Mouse (Mus musculus) urinary bladder, postnatal 36 days (tissue): ENCODE results near the gene Creg2.
"Not testable (repeated sequence)": the region's sequence is repeated elsewhere in the genome, so short reads cannot be mapped to it uniquely, and the experiment has no call there.

Experiments
- DNase-seq, 2 experiments: peaks; one replicate each; pipeline ENCODE4 v3.0.0; 2022; ENCODE audit warnings: low spot score in 2 of 2, mixed read lengths in 1 of 2

The Creg2 gene

DNA sequence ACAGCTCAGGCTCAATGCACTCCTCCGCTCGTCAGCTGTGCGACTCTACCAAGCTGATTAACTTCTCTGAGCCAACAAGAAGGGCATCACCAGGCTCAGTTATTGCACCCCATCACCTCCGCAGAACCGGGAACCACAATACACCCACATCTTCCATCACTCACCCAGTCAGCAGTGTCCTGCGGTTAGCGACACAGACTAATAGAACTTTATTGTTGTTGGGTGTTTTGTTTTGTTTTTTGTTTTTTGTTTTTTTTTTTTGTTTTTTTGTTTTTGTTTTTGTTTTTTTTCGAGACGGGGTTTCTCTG lies at the start of gene Creg2:
Gene Creg2, minus strand, starts transcription at position 234 of the 308 bp plus-strand sequence.
- no peak for DNase-seq

DNA sequence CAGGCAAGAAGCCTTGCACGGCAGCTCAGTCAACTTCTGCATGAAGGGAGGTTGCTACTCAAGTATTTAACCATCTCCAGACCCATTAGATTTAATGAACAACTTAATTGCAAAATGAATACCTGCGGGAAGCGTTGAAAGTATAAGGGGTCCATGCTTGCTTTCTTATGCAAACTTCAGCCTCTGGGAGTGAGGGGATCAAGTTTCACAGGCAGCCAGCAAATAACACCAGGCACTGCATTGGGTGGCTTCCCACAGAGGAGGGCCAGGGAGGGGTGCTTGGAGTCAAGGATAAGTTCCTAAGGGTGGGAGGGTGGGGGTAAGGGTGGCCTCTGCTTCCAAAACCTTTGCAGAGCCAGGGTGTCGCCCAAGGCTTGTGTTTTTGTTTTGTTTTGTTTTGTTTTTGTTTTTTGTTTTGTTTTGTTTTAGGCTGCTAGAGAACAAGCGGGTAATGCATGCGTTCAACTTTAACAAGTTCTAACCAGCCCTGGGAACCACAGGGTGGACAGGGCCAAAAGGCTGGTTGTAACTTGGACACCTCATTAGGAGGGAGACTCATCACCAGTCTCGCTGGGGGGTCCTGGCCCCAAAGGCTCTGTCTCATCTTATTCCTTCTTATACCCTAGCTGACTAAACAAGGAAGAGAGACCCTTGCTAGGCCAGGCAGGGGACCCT lies 49.5 kb upstream of the Creg2 start:
- no peak for DNase-seq

DNA sequence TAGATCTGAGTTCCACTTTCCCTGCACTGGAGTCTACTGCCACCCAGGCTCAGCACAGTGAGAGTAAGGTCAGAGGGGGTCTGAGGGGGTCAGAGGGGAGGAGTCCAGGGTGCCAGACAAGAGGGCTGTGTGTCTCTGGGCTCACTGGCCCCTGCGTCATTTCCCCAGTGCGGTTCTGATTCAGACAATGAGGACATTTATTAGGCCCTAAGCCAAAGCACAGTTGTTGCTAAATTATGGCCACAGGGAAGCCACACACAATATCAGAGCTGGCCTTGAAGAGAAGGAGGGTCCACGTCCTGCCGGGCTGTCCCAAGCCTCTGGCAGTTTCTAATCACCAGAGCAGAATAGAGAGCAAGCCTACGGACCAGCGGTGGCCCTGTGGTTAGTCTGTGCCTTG lies 47.2 kb upstream of the Creg2 start:
- no peak for DNase-seq

DNA sequence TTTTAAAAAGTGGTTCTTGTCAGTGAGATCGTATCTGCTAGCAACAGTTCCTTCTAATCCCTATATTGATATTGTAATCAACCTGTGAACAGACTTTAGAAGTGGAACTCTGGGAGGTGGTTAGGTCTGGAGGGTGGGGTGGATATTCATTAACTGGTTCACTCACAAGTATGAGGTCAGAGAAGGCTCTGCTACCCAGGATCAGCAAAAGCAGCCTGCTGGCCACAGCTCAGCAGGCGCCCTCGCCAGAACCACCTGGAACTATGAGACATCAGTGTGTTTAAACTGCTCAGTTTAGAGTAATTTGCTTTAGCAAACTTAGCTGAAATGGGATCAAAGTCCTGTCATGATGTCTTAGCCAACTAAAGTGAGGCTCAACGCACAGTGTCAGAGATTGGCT lies 43.9 kb upstream of the Creg2 start:
- no peak for DNase-seq

DNA sequence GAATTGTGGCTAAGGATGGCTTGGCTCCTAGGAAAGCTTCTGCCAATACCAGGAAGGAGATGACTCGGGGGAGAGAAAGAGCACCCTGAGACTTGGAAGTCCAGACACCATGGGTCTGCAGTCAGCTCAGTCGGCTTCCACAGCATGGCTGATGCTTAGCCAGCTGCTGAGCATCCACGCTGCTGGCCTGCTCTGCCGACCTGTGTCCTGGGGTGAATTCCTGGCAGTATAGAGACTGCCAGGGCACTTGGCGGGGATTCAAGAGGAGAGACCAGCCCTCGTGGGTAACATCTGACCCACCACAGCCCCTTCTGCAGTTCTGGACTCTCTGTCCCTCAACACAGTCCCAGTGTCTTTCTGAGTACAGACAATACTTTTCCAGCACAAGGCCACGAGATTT lies 43.5 kb upstream of the Creg2 start:
- no peak for DNase-seq

DNA sequence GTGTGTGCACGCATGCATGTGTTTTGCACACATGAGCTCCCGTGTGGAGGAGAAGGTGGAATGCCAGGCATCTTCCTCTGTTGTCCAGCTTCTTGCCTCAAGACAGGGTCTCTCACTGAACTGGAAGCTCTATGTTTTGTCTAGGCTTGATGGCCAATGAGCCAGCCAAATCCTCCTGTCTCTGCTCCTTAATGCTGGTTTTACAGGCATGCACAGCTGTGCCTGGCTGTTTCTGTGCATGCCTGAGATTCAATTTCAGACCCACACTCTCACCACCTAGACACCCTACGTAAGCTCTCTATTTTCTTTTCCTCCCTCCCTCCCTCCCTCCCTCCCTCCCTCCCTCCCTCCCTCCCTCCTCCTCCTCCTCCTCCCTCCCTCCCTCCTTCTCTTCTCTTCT lies 40.7 kb upstream of the Creg2 start:
- no peak for DNase-seq

DNA sequence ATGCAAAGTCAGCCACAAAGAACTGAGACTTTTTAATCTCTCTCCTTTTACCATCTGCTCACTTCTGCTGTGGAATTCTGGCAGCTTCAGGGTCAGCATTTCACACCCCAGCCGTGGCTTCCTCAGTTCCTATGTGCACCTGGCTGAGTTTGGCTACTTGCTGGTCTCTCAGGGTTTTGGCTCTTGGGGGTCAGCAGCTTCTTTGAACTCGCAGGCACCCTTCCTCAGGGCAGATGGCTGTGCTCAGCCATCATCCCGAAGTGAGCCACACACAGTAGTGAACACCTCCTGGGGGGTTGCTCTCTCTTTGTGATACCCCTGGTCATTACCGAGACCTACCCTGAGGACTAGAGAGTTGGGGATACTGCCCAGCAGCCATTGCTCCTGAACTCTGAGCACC lies 39.8 kb upstream of the Creg2 start:
- DNase-seq, result no peak

DNA sequence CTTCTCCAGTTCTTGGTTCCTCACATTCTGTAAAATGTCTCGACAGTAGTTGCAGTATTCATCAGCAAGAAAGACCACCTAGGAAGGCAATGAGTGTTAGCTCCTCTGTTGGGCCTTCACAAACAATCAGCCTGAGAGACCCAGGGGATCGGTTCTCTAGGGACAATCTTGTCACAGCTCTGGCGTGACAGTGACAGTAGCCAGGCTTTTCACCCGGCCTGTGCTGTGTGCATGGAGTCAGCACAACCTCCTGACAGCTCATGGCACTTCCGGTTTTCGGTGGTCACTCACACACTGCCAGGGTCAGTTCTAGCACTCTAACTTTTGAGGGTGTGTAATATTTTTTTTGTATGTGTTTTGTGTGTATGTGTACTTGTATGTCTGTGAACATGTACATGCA lies 37.3 kb upstream of the Creg2 start:
- no peak for DNase-seq

DNA sequence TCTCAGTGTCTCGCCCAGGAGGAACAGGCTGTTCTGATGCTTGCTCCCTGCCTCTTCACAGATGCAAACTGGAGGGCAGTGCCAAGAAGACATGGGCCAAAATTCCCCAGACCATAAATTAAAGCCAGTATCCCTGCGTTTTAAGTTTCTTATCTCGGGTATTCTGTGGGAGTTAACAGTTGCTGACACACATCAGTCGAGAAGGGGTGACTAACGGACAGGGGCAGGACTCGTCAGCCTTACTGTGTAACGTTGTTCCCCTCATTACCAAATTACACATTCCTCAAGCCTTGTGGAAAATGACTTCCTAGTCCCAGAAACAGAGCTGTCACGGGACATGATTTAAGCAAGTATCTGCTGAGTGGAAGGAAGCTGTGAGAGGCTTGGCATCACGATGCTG lies 36.0 kb upstream of the Creg2 start:
- no peak for DNase-seq

DNA sequence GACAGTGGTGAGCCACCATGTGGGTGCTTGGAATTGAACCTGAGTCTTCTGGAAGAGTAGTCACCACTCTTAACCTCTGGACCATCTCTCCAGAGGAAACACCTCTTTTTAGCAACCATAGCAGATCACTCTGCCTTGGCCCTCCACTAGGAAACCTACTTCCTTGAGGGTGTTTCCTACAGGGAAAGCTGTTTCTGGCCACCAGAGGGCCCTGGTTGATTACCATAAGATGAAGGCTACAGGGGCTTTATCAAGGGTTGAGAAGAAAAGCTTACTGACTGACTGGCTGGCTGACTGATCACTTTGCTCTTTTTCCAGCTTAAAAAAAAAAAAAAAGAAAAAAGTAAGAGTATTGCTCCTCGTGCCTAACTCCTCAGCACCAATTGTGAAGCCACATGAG lies 34.6 kb upstream of the Creg2 start:
- DNase-seq, result peak; percentile 67 to 78

DNA sequence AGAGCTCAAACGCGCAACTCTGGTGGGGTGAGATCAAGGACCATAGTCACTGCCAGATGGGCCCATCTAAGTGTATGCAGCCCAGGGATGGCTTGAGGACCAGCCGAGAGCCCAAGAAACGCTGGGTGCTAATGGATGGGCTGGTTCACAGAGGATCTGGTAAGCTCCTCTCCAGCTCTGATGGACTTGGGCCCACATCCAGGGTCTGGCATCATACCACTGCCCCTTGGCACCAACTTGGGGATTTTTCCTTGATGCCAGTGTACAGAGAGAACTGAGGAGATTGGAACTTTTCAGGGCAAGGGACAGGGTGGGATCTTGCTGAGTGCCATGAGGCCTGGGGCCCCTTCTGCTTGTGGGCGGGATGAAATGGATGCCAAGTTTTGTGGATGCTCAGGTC lies 30.4 kb upstream of the Creg2 start:
- no peak for DNase-seq

DNA sequence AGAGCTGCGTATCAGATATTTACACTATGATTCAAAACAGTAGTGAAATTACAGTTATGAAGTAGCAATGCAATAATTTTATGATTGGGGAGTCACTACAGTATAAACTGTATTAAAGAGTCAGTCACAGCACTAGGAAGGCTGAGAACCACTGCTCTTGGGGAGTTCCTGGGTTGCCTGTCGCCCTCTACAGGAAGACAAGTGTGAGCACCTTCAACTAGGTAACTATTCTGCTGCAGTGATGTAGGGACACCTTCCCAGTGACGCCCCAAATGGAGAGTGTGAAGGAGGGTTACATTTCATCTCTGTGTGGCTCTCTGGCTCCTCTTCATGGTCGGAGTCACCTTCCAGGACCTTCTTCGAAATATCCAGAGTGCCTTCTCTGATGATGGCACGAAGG lies 29.3 kb upstream of the Creg2 start:
- DNase-seq, result no peak

DNA sequence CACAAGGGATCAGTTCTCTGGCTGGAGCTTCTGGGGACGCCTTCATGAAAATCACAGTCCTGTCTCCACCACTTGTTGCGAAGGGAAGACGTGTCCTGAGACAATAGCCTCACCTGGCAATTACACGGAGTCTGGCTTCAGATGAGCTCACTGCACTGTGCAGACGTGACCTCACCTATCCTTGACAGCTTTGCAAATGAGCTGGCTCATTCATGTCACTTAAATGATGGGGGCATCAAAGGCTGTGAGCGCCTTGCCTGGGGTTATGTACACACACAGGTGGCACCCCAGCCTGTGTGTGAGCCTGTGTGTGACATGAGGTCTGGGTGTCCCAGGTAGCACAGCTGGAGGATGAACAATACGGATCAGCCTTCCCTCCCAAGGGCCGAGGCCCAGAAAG lies 27.6 kb upstream of the Creg2 start:
- DNase-seq, result no peak

DNA sequence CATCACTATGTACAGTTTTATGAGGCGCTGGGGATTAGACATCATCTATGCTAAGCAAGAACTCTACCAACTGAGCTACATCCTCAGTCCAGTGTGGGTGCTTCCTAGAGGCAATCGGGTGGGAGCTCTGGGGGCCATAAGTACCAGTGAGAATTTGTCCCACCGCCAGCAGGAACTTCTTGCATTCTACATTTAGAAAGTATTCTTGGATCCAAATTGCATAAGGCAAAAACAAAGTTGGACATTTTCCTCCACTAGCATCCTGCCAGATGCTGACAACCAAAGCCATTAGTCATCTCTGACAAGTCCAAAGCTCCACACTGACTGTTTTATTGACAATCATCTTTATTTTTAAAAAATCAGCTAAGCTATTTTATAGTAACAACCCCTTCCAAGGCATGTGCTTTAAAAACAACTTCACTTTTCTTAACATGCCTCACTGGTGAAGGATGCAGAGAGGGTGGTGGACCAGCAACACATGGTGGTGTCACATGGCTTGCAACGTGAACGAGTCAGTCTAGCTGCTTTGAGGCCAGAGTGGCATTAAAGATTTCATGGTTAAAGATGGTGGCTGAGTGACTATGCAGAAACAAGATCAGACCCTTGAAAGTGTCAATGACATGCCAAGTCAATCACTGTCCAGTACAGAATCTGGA lies 25.1 kb upstream of the Creg2 start:
- DNase-seq, result no peak

DNA sequence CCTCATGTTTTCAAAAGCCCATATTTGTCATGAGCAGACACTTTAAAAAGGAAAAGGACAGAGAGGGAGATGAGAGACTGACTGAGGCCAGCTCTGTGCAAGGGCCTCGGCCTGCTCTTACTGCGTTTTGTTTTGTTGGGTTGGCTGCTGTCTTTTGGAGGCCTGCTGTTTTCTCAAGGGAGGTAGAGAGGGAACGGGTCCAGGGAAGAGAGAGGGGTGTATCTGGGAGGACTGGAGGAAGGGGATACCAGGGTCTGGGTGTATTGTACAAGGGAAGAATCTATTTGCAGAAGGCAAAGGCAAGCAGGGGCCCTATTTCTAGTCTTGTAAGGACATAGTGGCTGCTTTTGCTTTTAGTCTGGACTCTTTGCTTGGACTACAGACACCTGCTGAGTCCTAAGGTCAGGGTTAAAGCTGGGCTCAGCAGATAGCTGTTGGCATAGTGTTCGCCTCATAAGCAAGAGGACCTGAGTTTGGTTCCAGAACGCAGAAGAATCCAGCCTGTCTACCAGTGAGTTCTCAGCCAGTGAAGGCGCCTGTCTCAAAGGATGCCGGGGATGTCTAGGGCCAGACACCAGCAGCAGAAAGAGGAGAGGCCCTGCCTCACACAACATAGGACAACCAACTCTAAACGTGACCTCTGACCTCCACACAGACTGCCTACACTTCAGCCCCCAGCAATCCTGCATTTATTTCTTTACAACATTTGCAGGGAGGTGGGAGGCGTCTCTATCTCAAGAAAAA lies 21.3 kb upstream of the Creg2 start:
- no peak for DNase-seq

DNA sequence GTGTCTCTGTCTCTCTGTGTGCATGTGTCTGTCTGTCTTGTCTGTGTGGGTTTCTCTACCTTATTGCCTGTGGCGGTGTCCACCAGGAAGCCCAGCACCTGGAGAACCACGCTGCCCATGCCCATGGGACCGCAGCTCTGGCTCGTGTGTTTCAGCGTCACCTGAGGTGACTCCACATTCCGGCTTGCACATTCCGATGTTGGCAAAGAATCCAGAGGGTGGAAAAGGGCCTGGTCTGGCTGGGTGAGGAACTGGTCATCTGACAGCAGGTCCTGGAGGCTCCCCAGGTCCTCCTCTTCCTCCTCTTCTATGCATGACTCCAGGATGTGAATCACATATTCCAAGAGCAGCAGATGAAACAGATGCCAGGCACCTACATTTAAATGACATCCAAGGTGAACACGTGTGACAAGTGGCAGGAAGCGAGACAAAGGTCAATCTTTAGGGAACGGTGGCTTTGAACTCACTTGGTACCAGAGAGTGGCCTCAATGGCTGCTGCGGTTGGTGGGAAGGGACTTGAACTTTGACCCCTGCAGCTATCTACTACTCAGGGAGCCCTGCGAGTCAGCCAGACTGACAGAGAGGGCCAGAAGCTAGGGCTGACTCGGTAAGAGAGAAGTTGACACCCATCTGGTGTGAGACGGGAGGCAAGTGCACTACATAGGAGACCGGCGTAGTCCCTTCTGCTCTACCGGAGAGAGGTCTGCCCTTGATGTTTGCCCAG lies 19.1 kb upstream of the Creg2 start:
- DNase-seq, result no peak

DNA sequence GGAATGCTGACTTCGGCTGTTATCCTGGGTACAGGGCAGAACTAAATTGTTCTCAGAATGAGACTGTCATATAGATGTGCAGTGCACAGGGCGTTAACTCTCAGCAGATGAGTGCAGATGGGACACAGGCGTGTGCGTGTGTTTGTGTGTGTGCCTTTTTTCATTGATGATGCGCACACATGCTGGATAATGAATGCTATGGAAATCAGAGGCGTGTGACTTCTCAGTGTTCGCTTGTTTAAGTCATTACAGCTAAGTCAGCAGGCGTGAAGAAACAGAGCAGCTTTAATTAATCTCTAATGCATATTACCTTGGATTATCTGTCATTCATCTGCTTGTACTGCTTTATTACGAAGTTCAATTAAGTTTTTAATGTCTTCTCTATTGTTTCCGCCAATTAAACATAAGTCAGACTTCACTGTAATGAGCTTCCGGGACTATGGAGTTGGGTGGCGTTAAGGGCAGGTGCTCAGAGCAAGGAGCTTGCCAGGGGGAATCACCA lies 15.5 kb upstream of the Creg2 start:
- DNase-seq, result no peak

DNA sequence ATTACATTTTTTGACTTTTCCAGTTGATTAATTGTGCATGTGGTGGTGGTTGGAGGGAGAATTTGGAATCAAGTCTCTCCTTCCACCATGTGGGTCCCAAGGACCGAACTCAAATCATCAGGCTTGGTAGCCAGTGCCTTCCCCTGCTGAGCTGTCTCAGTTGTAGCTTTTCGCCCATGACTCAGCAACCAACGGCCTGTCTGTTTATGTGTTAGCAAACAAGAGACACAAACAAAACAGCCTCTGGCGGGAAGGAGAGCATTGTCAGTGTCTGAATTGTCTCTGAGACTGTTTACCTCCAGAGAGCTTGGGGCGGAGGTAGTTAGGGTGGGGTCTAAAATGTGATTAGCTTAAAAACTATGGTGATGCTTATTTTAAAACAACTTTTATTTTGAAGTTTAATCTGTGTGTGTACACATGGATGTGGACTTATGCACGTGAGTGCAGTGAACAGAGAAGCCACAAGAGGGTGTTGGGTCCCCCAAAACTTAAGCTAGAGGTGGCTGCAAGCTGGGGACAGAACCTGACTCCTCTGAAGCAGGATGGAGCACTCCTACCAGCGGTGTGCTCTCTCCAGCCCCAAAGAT lies 12.9 kb upstream of the Creg2 start:
- DNase-seq, result no peak

DNA sequence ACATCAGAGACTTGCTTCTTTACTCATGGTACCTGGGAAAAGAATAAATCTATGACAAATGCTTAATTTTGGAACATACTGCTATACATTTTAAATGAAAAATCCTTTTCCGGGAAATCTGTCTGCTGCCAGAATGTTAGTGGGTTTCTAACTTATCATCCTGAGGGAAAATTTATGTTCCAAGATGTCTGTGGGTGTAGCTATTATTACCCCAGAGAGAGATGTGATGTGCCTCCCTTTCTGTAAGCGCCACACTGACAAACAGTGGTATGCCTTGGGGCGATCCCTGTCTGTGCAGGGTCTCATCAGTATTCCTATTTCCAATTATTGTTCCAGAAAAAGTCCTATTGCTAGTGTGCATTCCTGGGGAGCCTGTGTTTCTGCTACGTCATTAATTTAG lies 11.8 kb upstream of the Creg2 start:
- no peak for DNase-seq

DNA sequence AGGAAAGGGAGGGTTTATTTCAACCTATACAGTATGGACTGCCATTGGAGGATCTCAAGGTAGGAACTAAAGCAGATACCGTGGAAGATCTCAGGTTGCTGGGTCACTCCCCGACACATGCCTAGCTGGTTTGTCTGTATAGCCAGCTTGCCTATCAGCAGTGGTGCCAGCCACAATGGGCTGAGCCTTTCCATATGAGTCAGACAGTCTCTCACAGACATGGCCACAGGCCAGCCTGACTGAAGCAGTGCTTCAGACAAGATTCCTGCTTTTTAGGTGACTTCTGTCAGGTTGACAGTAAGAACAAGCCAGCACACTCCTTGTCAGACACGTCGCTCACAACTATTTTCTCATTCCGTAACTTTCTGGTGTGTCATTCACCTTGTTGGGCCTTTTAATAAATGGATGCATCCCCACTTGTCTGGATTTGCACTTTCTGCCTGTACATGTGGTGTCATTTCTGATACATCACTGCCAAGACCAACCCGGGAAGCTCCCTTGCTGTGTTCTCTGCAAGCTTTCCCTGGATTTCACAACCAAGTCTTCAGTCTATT lies 5.8 kb upstream of the Creg2 start:
- DNase-seq, result no peak

DNA sequence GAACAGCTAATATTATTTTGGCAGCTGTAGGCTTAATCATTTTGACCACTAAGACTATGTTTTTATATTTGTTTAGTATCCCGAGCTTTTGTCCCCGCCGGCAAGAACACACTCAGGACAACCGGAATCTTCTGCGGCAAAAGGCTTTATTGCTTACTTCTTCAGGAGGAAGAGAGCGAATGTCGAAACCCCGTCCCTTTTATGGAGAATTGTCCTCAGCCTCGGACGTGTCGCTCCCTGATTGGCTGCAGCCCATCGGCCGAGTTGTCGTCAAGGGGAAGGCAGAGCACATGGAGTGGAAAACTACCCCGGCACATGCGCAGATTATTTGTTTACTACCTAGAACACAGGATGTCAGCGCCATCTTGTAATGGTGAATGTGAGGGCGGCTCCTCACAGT lies 3.6 kb upstream of the Creg2 start:
- DNase-seq, result not testable (repeated sequence)

DNA sequence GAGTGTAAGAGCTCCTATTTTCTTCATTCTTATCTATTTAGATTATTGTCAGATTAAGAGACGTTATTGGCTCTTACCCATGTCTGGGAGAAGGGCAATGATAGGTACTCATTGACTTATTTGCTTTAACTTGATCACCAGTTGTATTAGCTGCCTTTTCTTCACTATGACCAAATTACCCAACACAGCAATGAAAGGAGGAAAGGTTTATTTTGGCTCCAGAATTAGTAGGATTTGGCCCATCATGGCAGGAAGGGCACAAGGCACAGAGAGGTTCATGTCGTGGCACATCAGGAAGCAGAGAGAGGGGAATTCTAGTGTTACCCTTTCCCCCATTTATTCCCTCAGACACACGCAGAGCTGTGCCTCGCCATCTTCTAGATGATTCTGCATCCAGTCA lies 1.8 kb upstream of the Creg2 start:
- no peak for DNase-seq
